Mouse (Mus musculus): ENCODE data around the gene Trmo. TPM values are rescaled to one million over a fixed set of nuclear protein-coding genes. Genes with fewer than 3 reads are reported as not detected.
A peak's percentile ranks its signal among the peaks of the same experiment; 100 is the strongest.

The Trmo gene
- 9.2 and 9.4 TPM in 2 replicates for polyA plus RNA-seq (2015; fragmentation: Nextera tagmentation; extraction: Ambion mirVana)

- no peaks in the 10 kb centered on the region for H3K9me3 ChIP-seq
- peaks cover 7% of the 10 kb centered on the region for H3K4me1 ChIP-seq
- H3K4me2 ChIP-seq, result peak within 1 kb of the TSS; percentile 58
- peak; percentile 98 for ATAC-seq (replicated peaks)
- 0 out of 2 replicates have a peak, but pooled peaks cover 3% of the 10 kb centered on the region for H3K36me3 ChIP-seq (replicated peaks)
- WGBS, result under 1% methylated on average over 56 of the region's 56 CpGs
- H3K27ac ChIP-seq, result peak within 1 kb of the TSS; percentile 95
- peak within 1 kb of the TSS; percentile 56 for H3K4me3 ChIP-seq
- peak within 1 kb of the TSS; percentile 68 for H3K9ac ChIP-seq
- H3K27me3 ChIP-seq (replicated peaks), result no peaks in the 10 kb centered on the region
These were observed at the start of gene Trmo for GRCm38 (mm10) chr4:46389013-46389611. Gene Trmo, minus strand, starts transcription at chr4:46389437.

- 93% methylated on average over 12 of the region's 12 CpGs for WGBS
- no peaks in the 10 kb centered on the region for H3K9me3 ChIP-seq
- no peaks in the 10 kb centered on the region for H3K27me3 ChIP-seq (replicated peaks)
- H3K4me3 ChIP-seq, result no peak overlapping the region
- H3K4me1 ChIP-seq, result peaks cover 5% of the 10 kb centered on the region
- no peak overlapping the region for H3K27ac ChIP-seq
- H3K36me3 ChIP-seq (replicated peaks), result no peaks in the 10 kb centered on the region
- H3K4me2 ChIP-seq, result no peak overlapping the region
- ATAC-seq (replicated peaks), result no peak
- no peak overlapping the region for H3K9ac ChIP-seq
These were observed 43.3 kb upstream of the Trmo start for GRCm38 (mm10) chr4:46432339-46433036.

GRCm38 (mm10) chr4:46428903-46429499, 39.8 kb upstream of the Trmo start:
- Histone ChIP-seq H3K4me3 (no peak overlapping the region), H3K4me2 (no peak overlapping the region), H3K9me3 (no peaks in the 10 kb centered on the region), H3K9ac (no peak overlapping the region), H3K36me3 (replicated peaks) (no peaks in the 10 kb centered on the region), H3K27me3 (replicated peaks) (no peaks in the 10 kb centered on the region), H3K27ac (no peak overlapping the region; the same call in 1 of the 2 replicates), H3K4me1 (peaks cover 5% of the 10 kb centered on the region)
- no peak for ATAC-seq (replicated peaks)
- WGBS, result 40% methylated on average over 10 of the region's 10 CpGs

GRCm38 (mm10) chr4:46422625-46423024, 33.4 kb upstream of the Trmo start:
- Histone ChIP-seq H3K27ac (no peak overlapping the region), H3K4me2 (no peak overlapping the region), H3K9me3 (no peaks in the 10 kb centered on the region), H3K4me1 (no peaks in the 10 kb centered on the region), H3K36me3 (replicated peaks) (no peaks in the 10 kb centered on the region), H3K4me3 (no peak overlapping the region), H3K9ac (no peak overlapping the region), H3K27me3 (replicated peaks) (no peaks in the 10 kb centered on the region)
- no peak for ATAC-seq (replicated peaks)
- whole genome bisulfite sequencing, result 85% methylated on average over 8 of the region's 8 CpGs

GRCm38 (mm10) chr4:46418851-46419250, 29.6 kb upstream of the Trmo start:
- Histone ChIP-seq H3K27ac (no peak overlapping the region), H3K4me1 (no peaks in the 10 kb centered on the region), H3K9me3 (no peaks in the 10 kb centered on the region), H3K27me3 (replicated peaks) (no peaks in the 10 kb centered on the region), H3K4me3 (no peak overlapping the region), H3K9ac (no peak overlapping the region), H3K4me2 (no peak overlapping the region), H3K36me3 (replicated peaks) (no peaks in the 10 kb centered on the region)
- ATAC-seq (replicated peaks), result no peak
- WGBS, result 81% methylated on average over 9 of the region's 9 CpGs

GRCm38 (mm10) chr4:46417491-46417890, 28.3 kb upstream of the Trmo start:
- Histone ChIP-seq H3K36me3 (replicated peaks) (no peaks in the 10 kb centered on the region), H3K9ac (no peak overlapping the region), H3K4me2 (no peak overlapping the region), H3K27me3 (replicated peaks) (no peaks in the 10 kb centered on the region), H3K4me3 (no peak overlapping the region), H3K9me3 (no peaks in the 10 kb centered on the region), H3K4me1 (no peaks in the 10 kb centered on the region), H3K27ac (no peak overlapping the region)
- 75% methylated on average over 3 of the region's 3 CpGs for WGBS
- ATAC-seq (replicated peaks), result no peak

GRCm38 (mm10) chr4:46413406-46413805, 24.2 kb upstream of the Trmo start, which contains the start of gene Hemgn:
Gene Hemgn, minus strand, starts transcription at chr4:46413506.
- Histone ChIP-seq H3K4me2 (no peak within 1 kb of the TSS), H3K27me3 (replicated peaks) (no peaks in the 10 kb centered on the region), H3K9me3 (no peaks in the 10 kb centered on the region), H3K36me3 (replicated peaks) (no peaks in the 10 kb centered on the region), H3K4me3 (no peak within 1 kb of the TSS), H3K27ac (no peak within 1 kb of the TSS), H3K4me1 (no peaks in the 10 kb centered on the region), H3K9ac (no peak within 1 kb of the TSS)
- ATAC-seq (replicated peaks), result no peak
- WGBS, result 84% methylated on average over 7 of the region's 7 CpGs

GRCm38 (mm10) chr4:46412113-46412512, 22.9 kb upstream of the Trmo start:
- no peaks in the 10 kb centered on the region for H3K9me3 ChIP-seq
- no peak overlapping the region for H3K27ac ChIP-seq
- H3K9ac ChIP-seq, result no peak overlapping the region
- H3K4me1 ChIP-seq, result no peaks in the 10 kb centered on the region
- no peaks in the 10 kb centered on the region for H3K27me3 ChIP-seq (replicated peaks)
- H3K36me3 ChIP-seq (replicated peaks), result no peaks in the 10 kb centered on the region
- no peak overlapping the region for H3K4me2 ChIP-seq
- 71% methylated on average over 1 of the region's 1 CpGs for WGBS
- no peak overlapping the region for H3K4me3 ChIP-seq
- no peak for ATAC-seq (replicated peaks)

- Histone ChIP-seq H3K4me2 (no peak overlapping the region), H3K4me3 (no peak overlapping the region)
- WGBS, result 88% methylated on average over 6 of the region's 6 CpGs
These were observed 22.3 kb upstream of the Trmo start for GRCm38 (mm10) chr4:46411489-46411888.

GRCm38 (mm10) chr4:46410677-46411076, 21.4 kb upstream of the Trmo start:
- WGBS, result 92% methylated on average over 5 of the region's 5 CpGs
- ATAC-seq (replicated peaks), result no peak
- H3K9me3 ChIP-seq, result no peaks in the 10 kb centered on the region
- H3K4me1 ChIP-seq, result no peaks in the 10 kb centered on the region
- H3K4me3 ChIP-seq, result no peak overlapping the region
- H3K27me3 ChIP-seq (replicated peaks), result no peaks in the 10 kb centered on the region
- no peak overlapping the region for H3K9ac ChIP-seq
- no peak overlapping the region for H3K4me2 ChIP-seq
- no peak overlapping the region for H3K27ac ChIP-seq
- no peaks in the 10 kb centered on the region for H3K36me3 ChIP-seq (replicated peaks)

More at GRCm38 (mm10) chr4:46411489-46411888, 22.3 kb upstream of the Trmo start:
- no peak overlapping the region for H3K27ac ChIP-seq
- H3K36me3 ChIP-seq (replicated peaks), result no peaks in the 10 kb centered on the region
- ATAC-seq (replicated peaks), result no peak
- H3K4me1 ChIP-seq, result no peaks in the 10 kb centered on the region
- H3K9me3 ChIP-seq, result no peaks in the 10 kb centered on the region
- H3K9ac ChIP-seq, result no peak overlapping the region
- H3K27me3 ChIP-seq (replicated peaks), result no peaks in the 10 kb centered on the region

- H3K4me2 ChIP-seq, result no peak overlapping the region
- no peaks in the 10 kb centered on the region for H3K27me3 ChIP-seq (replicated peaks)
- WGBS, result 89% methylated on average over 8 of the region's 8 CpGs
- no peak overlapping the region for H3K4me3 ChIP-seq
- no peaks in the 10 kb centered on the region for H3K36me3 ChIP-seq (replicated peaks)
- H3K9ac ChIP-seq, result no peak overlapping the region
- no peak for ATAC-seq (replicated peaks)
- H3K27ac ChIP-seq, result no peak overlapping the region
- H3K4me1 ChIP-seq, result no peaks in the 10 kb centered on the region
- H3K9me3 ChIP-seq, result no peaks in the 10 kb centered on the region
These were observed 17.9 kb upstream of the Trmo start for GRCm38 (mm10) chr4:46406966-46407703.
